Mouse (Mus musculus) CD4-positive helper T cell, adult 2 months (primary cell): ENCODE results near the gene Pirb.

Experiments used
- DNase-seq: peaks from one replicate; pipeline ENCODE4 v3.0.0-alpha.2; 2012; ENCODE audit warnings: low read depth, missing footprints, low spot score

Gene Pirb

DNA sequence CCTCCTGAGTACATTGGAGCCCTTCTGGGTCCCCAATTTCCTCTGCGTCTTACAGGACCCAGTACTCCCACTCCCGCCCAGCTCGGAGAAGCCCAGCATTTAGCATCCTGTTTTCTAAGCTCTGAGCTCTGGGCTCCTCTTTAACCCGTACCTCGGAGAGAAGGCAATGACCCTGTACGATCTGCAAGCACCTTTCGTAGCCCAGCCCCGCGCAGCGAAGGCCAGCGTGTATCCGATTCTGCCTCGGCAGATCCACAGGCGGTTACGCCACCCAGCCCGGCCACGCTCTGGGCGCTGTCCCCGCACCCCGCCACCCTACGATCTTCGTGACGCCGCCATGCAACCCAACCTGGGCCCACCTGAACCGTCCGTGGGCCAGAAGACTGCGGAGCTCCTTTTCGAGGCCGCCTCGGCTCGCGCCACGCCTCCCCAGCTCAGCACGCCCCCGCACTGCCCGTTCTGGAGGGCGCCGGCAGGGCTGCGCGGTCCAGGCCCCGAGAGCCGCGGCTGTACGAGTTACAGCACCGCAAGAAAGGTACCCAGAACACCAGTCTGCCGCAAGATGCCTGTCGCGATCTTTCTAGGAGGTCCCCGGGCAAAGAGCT is 27.7 kb downstream of the Pirb start, which contains the start of gene Tsen34:
Tsen34 (plus strand) TSS at position 482 of the 605 bp plus-strand sequence.
- no peak for DNase-seq

- peak; percentile 22 for DNase-seq
Observed at GRCm38 (mm10) chr7:3691919-3692318, 28.3 kb downstream of the Pirb start.

DNA sequence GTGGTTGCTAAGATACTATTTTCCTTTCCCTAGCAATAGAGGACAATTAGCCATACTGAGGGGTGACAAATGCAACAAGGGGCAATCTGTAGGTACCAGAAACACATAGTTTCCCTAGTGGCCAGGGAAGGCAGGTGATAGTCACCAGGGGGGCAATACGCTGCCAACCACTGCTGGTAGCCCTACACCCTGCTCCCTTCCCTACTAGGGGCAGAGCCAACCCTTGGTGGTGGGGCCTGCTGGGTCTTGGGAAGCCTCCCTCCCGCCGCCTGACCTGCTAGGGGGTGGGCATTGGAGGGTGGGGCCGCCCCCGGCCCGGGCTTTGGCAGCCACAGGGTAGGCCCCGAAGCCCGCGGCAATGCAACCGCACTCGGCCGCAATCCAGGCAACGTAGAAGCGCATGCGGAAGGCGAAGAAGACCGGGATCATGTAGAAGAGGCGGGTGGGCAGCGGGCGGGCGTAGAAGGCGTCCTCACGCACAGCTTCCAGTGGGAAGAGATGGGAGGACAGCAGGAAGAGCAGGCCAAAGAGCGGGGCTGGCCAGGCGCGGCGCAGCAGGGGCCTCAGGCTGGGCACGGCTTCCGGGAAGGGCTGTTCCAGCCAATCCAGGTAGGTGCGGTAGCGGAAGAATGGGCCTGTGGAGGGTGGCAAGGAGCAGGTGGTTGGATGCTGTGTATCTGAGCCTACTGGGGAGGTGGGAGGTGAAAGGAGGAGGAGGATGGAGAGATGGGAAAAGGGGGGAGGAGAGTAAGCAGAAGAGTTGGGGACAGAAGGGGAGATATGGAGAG is 34.6 kb downstream of the Pirb start:
- DNase-seq = no peak

GRCm38 (mm10) chr7:3684698-3685097 is 35.5 kb downstream of the Pirb start:
- DNase-seq = no peak

- no peak for DNase-seq
Observed at GRCm38 (mm10) chr7:3683908-3684550, 36.2 kb downstream of the Pirb start.

- no peak for DNase-seq
Observed at GRCm38 (mm10) chr7:3677342-3677741, 42.8 kb downstream of the Pirb start, which contains the start of gene Tmc4. Gene Tmc4, minus strand, starts transcription at chr7:3677553.

- no peak for DNase-seq
Observed at GRCm38 (mm10) chr7:3676371-3676770, 43.8 kb downstream of the Pirb start.

DNA sequence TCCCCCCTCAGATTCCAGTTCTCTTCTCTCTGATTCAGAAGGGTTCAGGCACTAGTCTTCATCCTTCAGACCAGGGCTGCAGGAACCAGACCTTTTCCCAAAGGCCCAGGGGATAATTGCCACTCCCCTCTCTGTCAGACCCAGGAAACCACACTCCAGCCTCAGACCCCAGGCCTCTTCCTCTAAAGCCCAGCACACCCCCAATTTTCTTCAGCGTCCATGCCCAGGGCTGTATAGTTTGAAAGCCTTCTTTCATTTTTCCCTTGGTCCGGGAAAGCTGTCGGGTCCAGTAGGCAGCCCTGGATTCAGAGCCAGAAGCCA is 45.0 kb downstream of the Pirb start:
- DNase-seq = no peak

DNA sequence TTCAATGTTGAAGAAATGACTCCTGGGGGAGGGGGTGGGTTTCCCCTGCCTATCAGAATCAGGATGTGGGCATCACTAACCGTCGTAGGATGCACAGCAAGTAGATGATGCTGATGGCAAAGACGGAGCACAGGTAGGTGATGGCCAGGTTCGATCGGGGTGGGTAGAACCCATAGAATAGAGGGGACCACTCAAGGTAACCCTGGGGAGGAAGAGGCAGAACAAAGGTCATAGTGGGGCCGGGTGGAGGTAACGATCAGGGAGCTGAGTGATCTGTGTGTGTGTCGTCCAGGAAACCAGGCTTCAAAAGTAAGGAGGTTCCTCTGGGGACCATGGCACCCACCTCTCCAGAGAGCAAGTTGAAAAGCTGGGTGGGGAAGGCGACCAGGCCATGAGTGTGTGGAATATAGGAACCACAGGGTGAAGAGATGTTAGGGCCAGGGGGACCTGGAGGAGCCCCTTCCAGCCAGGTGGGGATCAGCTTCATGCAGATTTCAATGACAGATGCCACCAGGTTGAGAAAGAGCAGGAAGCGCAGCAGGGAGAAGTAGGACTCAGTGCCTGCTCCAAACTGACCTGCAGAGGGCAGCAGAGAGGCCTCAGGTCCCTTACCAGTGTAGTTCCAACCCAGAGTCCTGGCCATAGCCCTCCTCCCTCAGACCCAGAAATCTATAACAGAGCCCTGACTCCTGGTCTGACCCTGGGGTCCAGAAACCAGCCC is 45.5 kb downstream of the Pirb start:
- peak; percentile 74 for DNase-seq

GRCm38 (mm10) chr7:3666921-3667391 is 53.2 kb downstream of the Pirb start:
- no peak for DNase-seq

DNA sequence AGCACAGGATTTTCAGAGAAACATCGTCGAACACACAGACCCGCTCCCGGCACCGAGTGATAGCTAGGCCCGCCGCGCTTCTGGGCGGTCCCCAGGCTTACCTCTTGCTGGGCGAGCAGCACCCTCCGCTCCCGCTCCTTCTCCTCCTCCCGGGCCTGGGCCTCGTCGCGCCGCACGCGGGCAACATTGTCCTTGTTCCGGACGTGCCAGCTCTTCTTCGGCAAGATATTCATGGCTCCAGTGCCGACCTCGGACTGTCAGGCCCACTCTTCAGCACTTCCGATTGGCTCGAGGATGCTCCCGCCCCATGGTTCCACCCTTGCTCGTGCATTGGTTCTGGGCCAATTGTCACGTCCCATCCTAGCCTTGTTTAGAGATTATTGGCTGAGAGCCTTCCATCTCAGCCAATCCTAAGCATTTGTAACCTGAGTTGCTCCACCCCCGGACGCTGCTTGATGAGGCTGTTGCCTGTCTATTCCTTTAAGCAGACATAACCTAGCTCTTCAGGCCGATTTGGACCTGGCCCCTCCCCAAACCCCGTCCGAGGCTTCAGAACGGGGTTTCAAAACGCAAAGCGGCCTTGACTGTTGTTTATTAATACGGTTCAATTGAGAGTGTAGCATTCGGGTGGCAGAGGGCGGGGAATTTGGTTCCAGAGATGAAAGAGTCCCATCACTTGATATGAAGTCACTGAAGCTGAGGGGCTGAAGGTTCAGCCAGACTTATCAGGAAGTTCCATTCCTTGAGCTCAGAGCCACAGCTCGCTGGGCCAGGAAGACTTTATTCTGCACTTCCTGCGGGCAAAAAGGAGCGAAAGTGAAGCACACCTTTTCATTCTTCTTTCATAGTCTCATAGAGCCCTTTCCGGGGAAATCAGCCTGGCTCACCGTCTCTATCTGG is 54.7 kb downstream of the Pirb start, which contains the start of gene Leng1:
Leng1 (minus strand) TSS at position 626 of the 900 bp plus-strand sequence.
- DNase-seq = peak; percentile 97

DNA sequence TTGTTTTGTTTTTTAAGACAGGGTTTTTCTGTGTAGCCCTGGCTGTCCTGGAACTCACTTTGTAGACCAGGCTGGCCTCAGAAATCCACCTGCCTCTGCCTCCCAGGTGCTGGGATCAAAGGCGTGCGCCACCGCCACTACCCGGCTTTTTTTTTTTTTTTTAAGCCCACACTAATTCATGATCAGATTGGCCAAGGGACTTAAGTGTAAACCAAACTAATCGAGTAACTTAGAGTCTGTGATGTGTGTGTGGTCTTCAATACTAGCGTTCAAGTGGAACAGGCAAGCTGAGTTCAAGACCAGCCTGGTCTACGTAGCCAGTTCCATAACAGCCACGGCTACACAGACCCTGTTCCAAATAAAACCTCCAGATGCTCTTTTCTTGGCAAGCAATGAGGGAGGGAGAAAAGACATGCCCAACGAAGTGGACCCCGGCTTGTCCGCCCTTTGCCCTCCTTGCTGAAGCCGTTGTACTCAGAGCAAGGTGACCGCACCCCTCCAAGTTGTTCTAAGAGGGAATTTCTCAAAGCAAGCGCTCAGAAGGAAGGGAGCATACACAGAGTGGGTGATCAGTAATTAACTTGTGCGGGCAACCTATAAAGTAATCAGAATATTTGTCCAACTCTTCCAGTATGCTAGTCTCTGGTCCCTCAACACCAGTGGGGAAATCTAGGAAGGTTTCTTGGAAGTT is 55.5 kb downstream of the Pirb start:
- DNase-seq = no peak
